Mouse (Mus musculus) ES-Bruce4 (cell line): ENCODE results near the gene Ncbp2.

Experiments used
- CTCF ChIP-seq: IDR thresholded peaks from one replicate; pipeline ENCODE4 v1.8.1; 2011; ENCODE audit warnings: low read depth, low read length
- EP300 ChIP-seq: IDR thresholded peaks from 2 replicates; pipeline ENCODE4 v1.6.1; 2011; ENCODE audit warnings: low read depth, low read length; ENCODE audit not compliant: insufficient read depth
- POLR2A ChIP-seq: IDR thresholded peaks from one replicate; pipeline ENCODE4 v1.8.1; 2011; ENCODE audit warnings: low read length; ENCODE audit not compliant: insufficient read depth

DNA sequence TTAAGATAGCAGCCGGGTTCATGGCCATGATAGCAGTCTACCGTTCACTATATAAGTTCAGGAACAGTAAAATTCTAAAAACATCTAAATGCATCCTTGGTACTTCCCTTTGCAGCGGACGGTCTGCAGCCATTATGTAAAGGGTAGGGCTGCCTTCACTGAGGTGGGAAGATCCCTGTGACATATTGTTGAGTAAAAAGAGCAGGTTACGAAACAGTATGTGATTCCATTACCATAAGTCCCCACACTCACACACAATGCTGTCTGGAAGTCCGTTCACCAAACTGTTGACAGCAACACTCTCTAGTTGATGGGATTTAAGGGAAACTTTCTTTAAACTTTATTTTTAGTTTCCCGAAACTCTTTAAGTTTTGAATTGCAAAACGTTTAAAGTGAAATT is 45.1 kb upstream of the Ncbp2 start:
- no peak for TF ChIP-seq CTCF
- TF ChIP-seq POLR2A = no peak
- TF ChIP-seq EP300 = no peak
